Mouse (Mus musculus) kidney, adult 2 months (tissue): ENCODE results near the gene Hpse.

Experiments used
- CTCF ChIP-seq: fragments of 200-500 bp; conservative IDR thresholded peaks from 2 replicates; pipeline ENCODE4 v1.5.1; 2011; ENCODE audit warnings: low read depth, mild to moderate bottlenecking, control low read depth, low read length, moderate library complexity, mixed read lengths; ENCODE audit not compliant: insufficient read depth, insufficient read length
- POLR2A ChIP-seq: fragments of 200-500 bp; IDR thresholded peaks from one replicate; pipeline ENCODE4 v1.6.1; 2011; ENCODE audit warnings: low read depth, low read length, control low read depth

GRCm38 (mm10) chr5:100685631-100686030 is 33.9 kb downstream of the Hpse start:
- no peak for TF ChIP-seq POLR2A
- TF ChIP-seq CTCF = no peak
